Mouse (Mus musculus) adrenal gland, postnatal 10 days (tissue): ENCODE results near the gene Clnk. TPM values are rescaled to one million over a fixed set of nuclear protein-coding genes. Genes with fewer than 3 reads are reported as not detected.

Experiments
- DNase-seq: peaks from one replicate; pipeline ENCODE4 v3.0.0; 2021; ENCODE audit warnings: mixed read lengths
- total RNA-seq, 2 experiments: library from RNA; stranded (reverse); gene quantifications; 2 replicates each; pipeline ENCODE4 v1.2.3; 2021

The Clnk gene
- total RNA-seq, 2 experiments from 2014 or later, result 0.39 TPM; not detected in 1

DNA sequence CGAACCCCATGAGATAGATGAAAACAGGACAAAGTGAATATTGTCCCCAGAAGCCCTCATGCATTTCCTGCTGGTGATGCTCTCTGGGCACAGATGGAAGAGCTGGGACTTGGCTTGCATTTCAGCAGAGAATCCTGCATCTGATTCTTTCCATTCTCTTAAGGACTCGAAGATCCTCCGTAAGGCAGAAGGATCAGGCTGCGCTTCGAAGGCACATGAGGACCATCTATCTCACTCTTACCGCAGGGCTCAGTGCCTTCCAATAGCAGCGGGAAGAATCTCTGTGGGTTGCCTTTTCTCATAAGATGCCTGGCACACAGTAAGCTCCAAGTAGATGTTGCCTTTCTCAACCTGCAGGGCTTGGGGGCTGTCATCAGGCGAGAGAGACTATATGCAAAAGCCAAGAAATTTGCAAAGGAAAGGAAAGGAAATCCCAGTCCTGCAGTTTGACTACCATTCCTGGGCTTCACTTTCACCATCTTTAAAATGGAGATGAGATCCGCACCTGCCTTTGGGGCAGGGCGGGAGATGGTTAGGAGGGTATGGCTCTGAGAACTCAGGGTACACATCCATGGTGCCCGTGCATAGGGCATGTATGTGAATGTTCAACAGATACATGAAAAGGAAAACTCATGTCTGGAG, 167.6 kb downstream of the Clnk start:
- no peak for DNase-seq

DNA sequence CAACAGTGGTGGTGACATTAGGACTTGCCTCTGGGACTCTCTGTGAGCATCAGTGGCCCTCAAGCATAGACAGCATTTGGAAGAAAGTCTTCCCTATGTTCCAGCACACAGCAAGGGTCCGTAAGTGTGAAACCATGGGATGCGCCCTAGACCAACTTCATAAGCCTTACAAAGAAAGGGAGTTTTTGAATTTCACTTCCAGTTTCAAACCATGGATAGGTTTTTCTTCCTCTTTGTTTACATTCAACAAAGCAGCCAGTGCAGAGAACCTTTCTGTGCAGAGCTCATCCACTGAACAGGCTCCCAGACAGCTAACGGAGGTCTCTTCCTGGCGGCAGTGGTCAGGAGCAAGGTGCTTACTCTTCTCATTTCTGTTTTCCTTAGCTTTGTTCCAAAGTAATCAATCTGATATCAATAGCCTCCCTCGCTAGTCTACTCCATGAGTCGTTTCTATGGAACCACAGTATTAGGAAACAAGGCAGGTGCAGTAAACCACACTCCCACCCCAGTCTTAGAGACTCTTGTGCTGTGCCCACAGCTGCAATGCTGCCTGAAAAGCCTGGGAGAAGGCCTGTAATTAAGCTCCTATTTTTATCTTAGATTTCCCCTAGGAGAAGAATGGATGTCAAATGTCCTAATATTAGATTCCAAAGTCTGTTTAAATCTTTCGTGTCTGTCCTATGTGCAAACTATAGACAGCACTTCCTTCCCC, 169.1 kb downstream of the Clnk start:
- no peak for DNase-seq

DNA sequence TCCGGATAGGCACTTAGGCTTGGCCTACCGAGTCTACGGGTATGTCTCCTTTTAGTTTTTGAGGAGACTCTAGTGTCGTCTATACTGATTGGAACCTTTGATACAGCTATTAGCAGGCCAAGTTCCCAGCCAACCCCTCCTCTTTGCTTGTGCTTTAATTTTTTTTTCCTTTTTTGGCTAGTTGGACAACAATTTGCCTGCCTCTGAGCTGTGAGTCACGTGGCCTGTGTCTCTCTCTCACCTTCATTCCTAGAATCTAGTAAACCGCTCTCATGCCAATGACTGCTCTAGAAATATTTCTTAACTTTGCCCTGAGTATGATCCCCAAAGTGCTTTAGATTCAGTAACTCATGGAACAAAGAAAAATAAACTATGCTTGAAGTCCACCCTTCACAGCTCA, 173.7 kb downstream of the Clnk start:
- DNase-seq, result no peak

DNA sequence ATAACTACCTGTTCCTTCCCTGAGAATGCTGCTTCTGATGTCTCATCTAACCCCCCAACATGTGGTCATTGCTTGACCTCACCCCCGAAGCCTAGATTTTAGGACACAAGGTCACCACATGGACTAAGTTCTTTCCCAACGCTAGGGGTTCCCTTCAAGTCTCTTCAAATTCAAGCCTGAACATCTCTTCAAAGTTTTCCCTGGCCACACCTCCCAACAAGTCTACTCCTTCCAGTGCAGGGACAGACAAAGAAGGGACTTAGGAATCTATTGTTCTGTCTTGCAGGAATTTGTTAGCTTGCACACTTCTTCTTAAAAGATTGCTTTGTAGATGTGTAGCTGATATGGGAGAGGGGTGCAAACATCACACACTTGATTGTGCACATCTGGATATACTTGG, 174.5 kb downstream of the Clnk start:
- no peak for DNase-seq

DNA sequence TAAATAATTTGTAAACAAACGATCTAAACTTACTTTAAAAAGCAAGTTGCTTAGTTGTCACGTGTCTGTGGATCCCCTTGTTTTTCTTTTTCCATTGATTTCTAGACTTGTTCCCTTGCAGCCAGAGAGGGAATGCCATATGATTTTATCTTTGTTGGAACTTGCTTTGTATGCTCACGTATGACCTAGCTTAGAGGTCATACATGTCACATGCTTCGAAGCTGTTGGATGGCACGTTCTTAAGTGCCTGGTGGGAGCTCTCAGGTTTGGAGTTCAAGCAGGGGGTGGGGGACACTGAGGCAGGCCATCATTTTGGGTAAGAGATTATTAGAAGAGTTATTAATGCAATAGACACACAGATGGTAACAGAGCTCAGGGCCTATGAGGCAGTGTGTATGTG, 178.1 kb downstream of the Clnk start:
- DNase-seq, result no peak

DNA sequence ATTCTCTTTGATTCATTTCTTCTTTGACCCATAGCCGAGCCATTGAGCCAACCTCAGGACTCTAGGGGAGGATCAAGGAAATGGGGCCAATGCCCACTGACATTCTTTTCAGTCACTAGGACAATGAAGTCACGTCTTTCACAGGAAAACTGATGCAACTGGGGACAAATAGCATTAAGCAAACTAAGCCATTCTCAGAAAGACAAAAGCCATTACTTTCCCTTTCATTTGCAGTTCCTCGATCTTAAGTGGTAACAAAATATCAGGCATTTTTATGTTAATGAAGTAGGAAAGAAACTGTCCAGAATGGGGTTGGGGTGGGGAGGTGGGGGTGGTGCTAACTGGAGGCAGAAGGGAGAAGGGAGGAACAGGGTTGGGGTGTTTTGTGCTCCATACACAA, 178.6 kb downstream of the Clnk start:
- no peak for DNase-seq

DNA sequence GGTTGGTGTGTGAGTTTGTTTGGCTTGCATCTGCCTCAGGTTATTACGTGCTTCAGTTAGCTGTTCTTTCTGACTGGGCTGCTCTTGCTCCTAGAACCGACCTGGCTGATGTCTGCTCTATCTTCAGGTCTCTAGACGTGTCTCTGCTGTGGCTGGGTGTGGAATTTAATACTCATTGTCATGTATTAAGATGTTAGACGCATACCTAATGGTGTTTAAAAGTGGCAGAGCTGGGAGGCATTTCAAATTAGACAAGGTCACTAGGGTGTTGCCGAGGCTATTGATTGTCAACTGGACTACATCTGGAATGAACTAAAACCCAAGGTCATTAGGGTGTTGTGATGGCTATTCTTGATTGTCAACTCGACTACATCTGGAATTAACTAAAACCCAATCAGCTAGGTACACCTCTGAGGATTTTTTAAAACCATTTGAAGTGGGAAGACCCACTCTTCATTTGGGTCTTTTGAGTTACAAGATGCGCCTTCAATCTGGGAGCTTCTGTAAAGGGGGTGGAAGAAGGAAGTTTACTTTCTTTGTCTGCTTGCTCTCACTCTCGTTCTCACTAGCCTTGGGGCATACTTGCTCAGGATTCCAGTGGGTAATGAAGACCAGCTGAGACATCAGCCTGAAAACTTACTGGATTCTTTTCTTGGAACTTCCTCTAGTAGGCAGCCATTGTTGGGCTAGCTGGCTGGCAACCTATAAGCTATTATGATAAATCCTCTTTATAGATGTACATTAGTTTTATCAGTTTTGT, 179.8 kb downstream of the Clnk start:
- DNase-seq, result no peak

DNA sequence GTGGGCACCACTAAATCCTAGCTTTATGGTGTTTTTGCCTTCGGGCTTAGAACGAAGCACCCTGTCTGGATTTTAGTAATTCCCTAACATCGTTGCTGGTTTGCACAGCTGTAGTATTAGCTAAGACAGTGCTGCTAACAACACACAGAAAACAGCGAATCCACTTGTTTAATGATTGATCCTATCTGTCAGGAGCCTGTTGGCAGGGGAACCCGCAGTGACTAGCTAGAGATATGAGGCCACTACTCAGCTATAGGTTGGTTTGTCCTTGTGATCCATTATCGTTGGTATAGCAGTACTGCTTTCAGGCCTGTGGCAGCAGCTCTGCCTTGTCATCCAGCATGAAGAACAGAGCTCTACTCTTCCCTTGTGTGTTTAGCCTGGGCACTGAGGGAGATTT, 183.8 kb downstream of the Clnk start:
- DNase-seq, result no peak

DNA sequence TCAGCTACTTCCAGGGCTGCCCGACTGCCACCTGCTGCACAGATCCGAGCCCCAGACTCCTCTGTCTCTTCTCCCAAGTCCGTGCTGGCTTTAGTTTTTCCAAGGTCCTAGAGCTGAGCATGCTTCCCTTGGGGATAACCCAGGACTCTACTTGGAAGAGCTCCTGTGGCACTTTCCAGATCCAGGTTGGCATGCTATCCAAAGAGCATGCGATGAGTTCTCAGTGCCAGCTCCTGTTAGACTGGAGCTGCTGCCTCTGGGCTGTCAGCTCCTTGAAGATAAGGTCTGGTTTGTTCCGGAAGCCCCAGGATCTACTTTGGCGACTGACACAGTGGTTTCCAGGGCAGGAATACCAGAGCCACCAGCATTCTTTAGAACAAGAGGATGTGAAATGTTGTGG, 187.4 kb downstream of the Clnk start:
- DNase-seq, result peak; percentile 15

DNA sequence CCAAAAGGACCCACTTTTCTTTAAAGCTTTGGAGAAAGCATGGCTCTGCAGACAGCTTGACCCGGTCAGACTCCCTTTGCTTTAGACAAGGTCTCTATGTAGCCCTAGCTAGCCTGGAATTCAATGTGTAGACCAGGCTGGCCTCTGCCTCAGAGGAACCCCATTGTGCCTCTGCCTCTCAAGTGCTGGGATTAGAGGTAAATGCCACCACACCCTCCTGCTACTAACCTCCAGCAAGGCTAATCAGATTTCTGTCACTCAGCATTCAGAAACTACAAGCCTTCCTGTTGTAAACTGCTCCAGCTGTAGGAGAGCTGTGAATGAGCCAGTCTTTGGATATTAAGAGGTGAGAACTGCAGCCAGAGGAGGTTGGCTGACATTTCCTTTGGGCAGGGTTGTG, 188.9 kb downstream of the Clnk start:
- no peak for DNase-seq

DNA sequence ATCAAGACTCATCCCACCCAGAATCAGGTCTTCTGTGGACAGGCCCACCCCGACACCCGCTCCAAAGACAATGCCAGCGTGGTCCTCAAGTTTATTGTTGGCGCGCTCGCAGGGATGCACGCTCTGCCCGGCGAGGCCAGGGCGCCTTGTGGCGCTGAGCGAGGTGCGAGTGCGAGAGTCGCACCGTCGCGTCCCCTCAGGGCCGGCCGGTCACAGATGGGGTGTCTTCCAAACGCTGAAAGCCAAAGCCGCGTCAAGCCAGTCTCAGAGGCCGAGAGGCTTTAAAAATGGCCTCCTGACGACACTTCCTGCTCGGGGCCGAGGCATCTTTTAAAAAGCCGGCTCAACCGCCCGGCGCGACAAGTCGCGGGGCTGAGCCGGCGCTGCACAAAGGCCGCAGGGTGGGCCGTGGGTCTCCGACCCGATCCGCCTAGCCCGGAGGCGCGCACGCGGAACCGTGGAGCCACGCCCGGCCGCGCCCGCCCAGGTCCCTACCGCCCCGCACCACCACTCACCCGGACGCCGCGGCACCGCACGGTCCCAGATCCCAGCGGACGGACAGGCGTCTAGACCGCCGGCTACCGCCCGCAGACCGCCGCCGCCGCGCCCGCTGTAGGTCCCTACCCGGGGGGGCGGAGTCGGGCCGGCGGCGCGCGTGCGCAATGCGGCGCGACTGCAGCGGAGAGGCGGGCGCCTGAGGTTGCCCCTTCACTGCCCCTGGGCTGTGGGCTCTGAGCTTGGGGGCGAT, 192.3 kb downstream of the Clnk start, which contains the start of gene Zfp518b:
TSS of gene Zfp518b (minus strand) at position 663 of the 748 bp plus-strand sequence.
- peak; percentile 91 for DNase-seq

DNA sequence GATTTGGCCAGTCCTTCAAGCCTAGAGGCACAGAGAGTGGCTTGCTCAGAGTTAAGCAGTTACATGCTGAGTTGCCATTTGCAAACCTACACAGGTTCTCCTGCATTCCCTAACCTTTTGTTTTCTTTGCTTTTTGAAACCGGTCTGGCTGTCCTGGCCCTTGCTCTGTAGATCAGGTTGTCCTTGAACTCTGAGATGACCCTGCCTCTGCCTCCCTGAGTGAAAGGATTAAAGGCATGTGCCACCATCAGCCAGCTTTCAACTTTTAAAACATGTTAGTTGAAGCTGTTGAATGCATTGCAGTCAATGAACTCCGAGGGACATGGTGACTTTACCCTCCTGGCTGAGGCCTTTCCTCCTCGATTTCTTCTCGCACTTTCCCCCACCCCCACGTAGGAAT, 217.8 kb downstream of the Clnk start:
- no peak for DNase-seq

Other genes with a start within 250 kb of the Clnk start
- gene Zfp518b, start 192.0 kb downstream of the Clnk start, total RNA-seq, result 1 to 10 TPM; 5.4 to 8.8 TPM